Mouse (Mus musculus): ENCODE measurements at regions not wholly inside any gene's neighbourhood (a gene's known extent, or its start where the extent isn't known, plus 50 kb on each side); places are given as distances from the start of the nearest gene placed in this dataset.

- no peak for TF ChIP-seq CTCF (conservative IDR thresholded peaks at IDR 0.05; ENCODE audit: low read length)
- no peak for TF ChIP-seq POU5F1 (IDR thresholded peaks at IDR 0.05; ENCODE audit: borderline replicate concordance, low read length)
- TF ChIP-seq NANOG (IDR thresholded peaks at IDR 0.05; ENCODE audit: borderline replicate concordance, low read length), result no peak
- Histone ChIP-seq H3K4me3 (replicated peaks; ENCODE audit: low read length) (no peak overlapping the region), H3K9me3 (ENCODE audit: low read length) (0 out of 2 replicates have a peak, but pooled peaks cover 3% of the 10 kb centered on the region), H3K27me3 (ENCODE audit: insufficient read depth, low read length) (no peaks in the 10 kb centered on the region), H3K4me1 (replicated peaks; ENCODE audit: low read depth, low read length) (no peaks in the 10 kb centered on the region), H3K36me3 (ENCODE audit: insufficient read depth, low read length) (no peaks in the 10 kb centered on the region)
Observed at GRCm38 (mm10) chr1:61472579-61473242, 165.9 kb upstream of the Pard3b start.

- Histone ChIP-seq H3K4me1 (replicated peaks; ENCODE audit: low read depth, low read length) (no peaks in the 10 kb centered on the region), H3K9me3 (ENCODE audit: low read length) (peaks cover 2% of the 10 kb centered on the region), H3K27me3 (ENCODE audit: insufficient read depth, low read length) (no peaks in the 10 kb centered on the region), H3K4me3 (replicated peaks; ENCODE audit: low read length) (no peak overlapping the region), H3K36me3 (ENCODE audit: insufficient read depth, low read length) (no peaks in the 10 kb centered on the region)
- no peak for TF ChIP-seq NANOG (IDR thresholded peaks at IDR 0.05; ENCODE audit: borderline replicate concordance, low read length)
- no peak for TF ChIP-seq POU5F1 (IDR thresholded peaks at IDR 0.05; ENCODE audit: borderline replicate concordance, low read length)
- no peak for TF ChIP-seq CTCF (conservative IDR thresholded peaks at IDR 0.05; ENCODE audit: low read length)
Observed at GRCm38 (mm10) chr1:61485459-61485858, 153.2 kb upstream of the Pard3b start.

DNA sequence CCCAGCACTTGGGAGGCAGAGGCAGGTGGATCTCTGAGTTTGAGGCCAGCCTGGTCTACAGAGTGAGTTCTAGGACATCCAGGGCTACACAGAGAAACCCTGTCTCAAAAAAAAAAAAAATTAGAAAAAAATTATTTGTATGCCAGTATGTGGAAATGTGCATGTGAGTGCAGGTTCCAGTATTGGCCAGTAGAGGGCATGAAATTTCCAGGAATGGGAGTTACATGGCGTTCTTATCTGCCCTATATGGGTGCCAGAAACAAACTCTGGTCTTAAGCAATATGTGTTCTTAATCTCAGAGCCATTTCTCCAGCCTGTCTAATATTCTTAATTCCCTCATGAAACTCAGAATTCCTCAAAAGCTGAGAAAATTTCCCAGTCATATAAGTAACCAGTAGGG is 113.7 kb upstream of the Pard3b start:
- Histone ChIP-seq H3K36me3 (ENCODE audit: insufficient read depth, low read length) (no peaks in the 10 kb centered on the region), H3K4me1 (replicated peaks; ENCODE audit: low read depth, low read length) (peaks cover 18% of the 10 kb centered on the region), H3K9me3 (ENCODE audit: low read length) (no peaks in the 10 kb centered on the region; the same call in 1 of the 2 replicates), H3K27me3 (ENCODE audit: insufficient read depth, low read length) (no peaks in the 10 kb centered on the region), H3K4me3 (replicated peaks; ENCODE audit: low read length) (no peak overlapping the region)
- TF ChIP-seq POU5F1 (IDR thresholded peaks at IDR 0.05; ENCODE audit: borderline replicate concordance, low read length) (no peak), CTCF (conservative IDR thresholded peaks at IDR 0.05; ENCODE audit: low read length) (peak; percentile 68)

DNA sequence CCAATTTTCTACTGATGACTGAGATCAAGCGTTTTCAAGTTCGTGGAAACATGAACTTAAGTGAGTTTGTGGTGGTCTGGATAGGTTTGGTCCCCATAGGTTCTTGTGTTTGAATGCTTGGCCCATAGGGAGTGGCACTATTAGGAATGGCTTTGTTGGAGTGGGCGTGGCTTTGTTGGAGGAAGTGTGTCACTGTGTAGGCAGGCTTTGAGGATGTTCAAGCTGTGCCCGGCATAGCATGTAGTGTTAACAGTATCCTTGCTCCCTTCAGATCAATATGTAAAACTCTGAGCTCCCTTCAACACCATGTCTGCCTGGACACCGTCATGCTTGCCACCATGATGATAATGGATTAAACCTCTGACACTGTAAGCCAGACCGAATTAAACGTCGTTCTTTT is 112.7 kb upstream of the Pard3b start:
- Histone ChIP-seq H3K4me3 (replicated peaks; ENCODE audit: low read length) (no peak overlapping the region), H3K9me3 (ENCODE audit: low read length) (no peaks in the 10 kb centered on the region; the same call in 1 of the 2 replicates), H3K36me3 (ENCODE audit: insufficient read depth, low read length) (no peaks in the 10 kb centered on the region), H3K27me3 (ENCODE audit: insufficient read depth, low read length) (no peaks in the 10 kb centered on the region), H3K4me1 (replicated peaks; ENCODE audit: low read depth, low read length) (peaks cover 18% of the 10 kb centered on the region)
- TF ChIP-seq NANOG (IDR thresholded peaks at IDR 0.05; ENCODE audit: borderline replicate concordance, low read length), result no peak
- no peak for TF ChIP-seq POU5F1 (IDR thresholded peaks at IDR 0.05; ENCODE audit: borderline replicate concordance, low read length)
- TF ChIP-seq CTCF (conservative IDR thresholded peaks at IDR 0.05; ENCODE audit: low read length), result no peak

GRCm38 (mm10) chr1:61528757-61529156 is 109.9 kb upstream of the Pard3b start:
- Histone ChIP-seq H3K9me3 (ENCODE audit: low read length) (no peaks in the 10 kb centered on the region; the same call in 1 of the 2 replicates), H3K27me3 (ENCODE audit: insufficient read depth, low read length) (no peaks in the 10 kb centered on the region), H3K36me3 (ENCODE audit: insufficient read depth, low read length) (no peaks in the 10 kb centered on the region), H3K4me1 (replicated peaks; ENCODE audit: low read depth, low read length) (peaks cover 18% of the 10 kb centered on the region), H3K4me3 (replicated peaks; ENCODE audit: low read length) (no peak overlapping the region)
- TF ChIP-seq POU5F1 (IDR thresholded peaks at IDR 0.05; ENCODE audit: borderline replicate concordance, low read length) (no peak; the same call in 1 of the 2 replicates), CTCF (conservative IDR thresholded peaks at IDR 0.05; ENCODE audit: low read length) (no peak), NANOG (IDR thresholded peaks at IDR 0.05; ENCODE audit: borderline replicate concordance, low read length) (no peak)

- Histone ChIP-seq H3K4me3 (replicated peaks; ENCODE audit: low read length) (no peak overlapping the region), H3K36me3 (ENCODE audit: insufficient read depth, low read length) (no peaks in the 10 kb centered on the region), H3K4me1 (replicated peaks; ENCODE audit: low read depth, low read length) (peaks cover 18% of the 10 kb centered on the region), H3K9me3 (ENCODE audit: low read length) (no peaks in the 10 kb centered on the region; the same call in 1 of the 2 replicates), H3K27me3 (ENCODE audit: insufficient read depth, low read length) (no peaks in the 10 kb centered on the region)
- TF ChIP-seq CTCF (conservative IDR thresholded peaks at IDR 0.05; ENCODE audit: low read length), result no peak
- TF ChIP-seq POU5F1 (IDR thresholded peaks at IDR 0.05; ENCODE audit: borderline replicate concordance, low read length), result no peak
- no peak for TF ChIP-seq NANOG (IDR thresholded peaks at IDR 0.05; ENCODE audit: borderline replicate concordance, low read length)
Observed at GRCm38 (mm10) chr1:61530166-61530565, 108.5 kb upstream of the Pard3b start.

GRCm38 (mm10) chr1:61531487-61531886 is 107.1 kb upstream of the Pard3b start:
- no peaks in the 10 kb centered on the region; the same call in 1 of the 2 replicates for H3K9me3 ChIP-seq (ENCODE audit: low read length)
- peaks cover 12% of the 10 kb centered on the region for H3K4me1 ChIP-seq (replicated peaks; ENCODE audit: low read depth, low read length)
- no peaks in the 10 kb centered on the region for H3K27me3 ChIP-seq (ENCODE audit: insufficient read depth, low read length)
- H3K4me3 ChIP-seq (replicated peaks; ENCODE audit: low read length), result no peak overlapping the region
- no peaks in the 10 kb centered on the region for H3K36me3 ChIP-seq (ENCODE audit: insufficient read depth, low read length)
- TF ChIP-seq CTCF (conservative IDR thresholded peaks at IDR 0.05; ENCODE audit: low read length) (no peak), NANOG (IDR thresholded peaks at IDR 0.05; ENCODE audit: borderline replicate concordance, low read length) (no peak), POU5F1 (IDR thresholded peaks at IDR 0.05; ENCODE audit: borderline replicate concordance, low read length) (no peak)

DNA sequence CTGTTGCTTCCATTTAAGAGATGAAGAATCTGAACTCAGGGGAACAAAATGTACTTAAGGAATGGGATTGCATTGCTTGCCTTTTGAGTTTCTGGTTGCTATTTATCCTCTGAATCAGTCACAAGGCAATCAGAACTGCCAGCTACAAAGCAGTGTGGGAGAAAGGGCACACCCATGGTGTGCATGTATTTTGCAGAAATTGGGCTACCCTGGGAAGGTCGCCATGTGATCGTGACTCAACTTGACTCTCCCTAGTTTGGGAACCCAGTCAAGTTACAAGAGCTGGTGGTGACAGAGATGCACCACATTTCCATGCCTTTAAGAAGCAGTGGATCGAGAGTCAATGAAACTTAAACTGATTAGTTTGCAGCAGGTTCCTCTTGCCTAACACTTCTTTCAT is 98.5 kb upstream of the Pard3b start:
- H3K27me3 ChIP-seq (ENCODE audit: insufficient read depth, low read length), result no peaks in the 10 kb centered on the region
- no peaks in the 10 kb centered on the region for H3K4me1 ChIP-seq (replicated peaks; ENCODE audit: low read depth, low read length)
- H3K4me3 ChIP-seq (replicated peaks; ENCODE audit: low read length), result no peak overlapping the region
- H3K9me3 ChIP-seq (ENCODE audit: low read length), result no peaks in the 10 kb centered on the region
- H3K36me3 ChIP-seq (ENCODE audit: insufficient read depth, low read length), result no peaks in the 10 kb centered on the region
- TF ChIP-seq POU5F1 (IDR thresholded peaks at IDR 0.05; ENCODE audit: borderline replicate concordance, low read length) (no peak), NANOG (IDR thresholded peaks at IDR 0.05; ENCODE audit: borderline replicate concordance, low read length) (no peak), CTCF (conservative IDR thresholded peaks at IDR 0.05; ENCODE audit: low read length) (no peak)

- H3K27me3 ChIP-seq (ENCODE audit: insufficient read depth, low read length), result no peaks in the 10 kb centered on the region
- H3K4me1 ChIP-seq (replicated peaks; ENCODE audit: low read depth, low read length), result no peaks in the 10 kb centered on the region
- no peaks in the 10 kb centered on the region for H3K36me3 ChIP-seq (ENCODE audit: insufficient read depth, low read length)
- no peaks in the 10 kb centered on the region for H3K9me3 ChIP-seq (ENCODE audit: low read length)
- TF ChIP-seq POU5F1 (IDR thresholded peaks at IDR 0.05; ENCODE audit: borderline replicate concordance, low read length) (no peak), CTCF (conservative IDR thresholded peaks at IDR 0.05; ENCODE audit: low read length) (no peak), NANOG (IDR thresholded peaks at IDR 0.05; ENCODE audit: borderline replicate concordance, low read length) (no peak)
- H3K4me3 ChIP-seq (replicated peaks; ENCODE audit: low read length), result no peak overlapping the region
Observed at GRCm38 (mm10) chr1:61541166-61541565, 97.5 kb upstream of the Pard3b start.
